Mouse (Mus musculus) limb, embryonic 15.5 days (tissue): Measurements from ENCODE around the gene Tbx21. TPM values are rescaled to one million over a fixed set of nuclear protein-coding genes. Genes with fewer than 3 reads are reported as not detected.

Experiments used
- ATAC-seq: fragments of 200-750 bp; cut with Nextera tagmentation; 2 replicates; pipeline ENCODE4 v1.8.0; 2017; ENCODE audit warnings: low read depth, moderate TSS enrichment; ENCODE audit not compliant: insufficient number of reproducible peaks, low FRiP score, low TSS enrichment
- H3K27ac ChIP-seq: fragments of 300-500 bp; sonication (generic); 2 replicates; pipeline ENCODE4 v1.5.1; 2015; ENCODE audit warnings: moderate library complexity, mild to moderate bottlenecking, inconsistent platforms
- H3K27me3 ChIP-seq: fragments of 300-500 bp; sonication (generic); 2 replicates; pipeline ENCODE4 v1.6.1; 2015; ENCODE audit warnings: inconsistent platforms
- H3K36me3 ChIP-seq: fragments of 300-500 bp; sonication (generic); 2 replicates; pipeline ENCODE4 v1.6.1; 2015; ENCODE audit warnings: inconsistent platforms
- H3K4me1 ChIP-seq: fragments of 300-500 bp; sonication (generic); 2 replicates; pipeline ENCODE4 v1.6.1; 2015; ENCODE audit warnings: inconsistent platforms
- H3K4me2 ChIP-seq: fragments of 300-500 bp; sonication (generic); 2 replicates; pipeline ENCODE4 v1.6.1; 2015; ENCODE audit warnings: mild to moderate bottlenecking, inconsistent platforms
- H3K4me3 ChIP-seq: fragments of 300-500 bp; sonication (generic); 2 replicates; pipeline ENCODE4 v1.5.1; 2015; ENCODE audit warnings: mild to moderate bottlenecking, inconsistent platforms
- H3K9ac ChIP-seq: fragments of 300-500 bp; sonication (generic); 2 replicates; pipeline ENCODE4 v1.6.1; 2015; ENCODE audit warnings: inconsistent platforms
- H3K9me3 ChIP-seq: fragments of 300-500 bp; sonication (generic); 2 replicates; pipeline ENCODE4 v1.6.1; 2016; ENCODE audit warnings: inconsistent platforms
- WGBS: fragments of 180-500 bp; shearing (Covaris S2); methylation state at CpG from one replicate; pipeline ENCODE4 v1.1.7; 2015; 5-methylcytosine and 5-hydroxymethylcytosine counted together
- polyA plus RNA-seq: library from polyadenylated mRNA; unstranded; fragments of >200 nt; fragmentation: Nextera tagmentation; extraction: Ambion mirVana; gene quantifications from 2 replicates; pipeline ENCODE4 v1.2.1, GENCODE M21; 2015

The Tbx21 gene
- 0.14 TPM in 1 of 2 replicates, not detected in the other for polyA plus RNA-seq

DNA sequence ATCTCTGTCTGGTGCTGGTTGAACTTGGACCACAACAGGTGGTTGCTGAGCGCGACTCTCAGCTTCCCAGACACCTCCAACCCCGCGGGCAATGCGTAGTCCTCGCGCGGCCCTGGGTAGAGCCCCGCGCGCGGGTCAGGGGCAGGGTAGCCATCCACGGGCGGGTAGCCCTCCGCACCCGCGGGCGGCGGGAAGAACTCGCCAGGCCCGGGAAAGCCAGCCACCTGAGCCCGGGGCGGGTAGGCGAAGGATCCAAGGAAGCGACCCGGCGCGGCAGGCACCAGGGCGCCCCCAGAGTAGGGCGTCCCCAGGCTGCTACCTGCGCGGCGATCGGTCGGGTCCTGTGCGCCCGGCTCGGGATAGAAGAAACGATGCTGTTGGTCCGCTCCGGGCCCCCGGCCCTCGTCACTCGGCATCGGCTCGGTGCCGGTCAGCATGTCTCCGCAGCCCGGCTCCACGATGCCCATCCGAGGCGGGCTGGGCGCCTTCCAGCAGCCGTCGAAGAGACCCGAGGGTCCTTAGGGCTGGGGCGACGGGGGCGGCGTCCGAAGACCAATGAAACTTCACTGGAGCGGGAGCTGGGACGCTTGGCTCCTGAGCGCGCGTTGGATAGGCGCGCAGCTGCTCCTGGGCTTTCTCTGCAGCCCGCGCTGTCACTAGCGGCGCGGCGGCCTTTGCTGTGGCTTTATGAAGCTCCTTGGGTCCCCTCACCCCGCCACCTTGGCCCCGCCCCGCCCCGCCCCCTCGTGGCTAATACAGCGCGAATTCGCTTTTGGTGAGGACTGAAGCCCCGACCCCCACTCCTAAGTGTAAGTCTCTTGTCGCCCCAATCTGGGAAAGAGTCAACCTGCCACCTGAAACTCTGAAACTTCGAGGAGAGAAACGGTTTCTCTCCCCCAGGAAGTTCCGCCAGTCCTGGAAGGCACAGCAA lies at the start of gene Tbx21:
Gene Tbx21, minus strand, starts transcription at position 661 of the 931 bp plus-strand sequence.
- peak within 1 kb of the TSS; percentile 11; the same call in 1 of the 2 replicates for H3K9ac ChIP-seq
- H3K4me2 ChIP-seq = peak within 1 kb of the TSS; percentile 81
- ATAC-seq = no peak
- H3K27me3 ChIP-seq = peaks cover 80% of the 10 kb centered on the region
- no peak within 1 kb of the TSS for H3K27ac ChIP-seq
- peaks cover 19% of the 10 kb centered on the region for H3K4me1 ChIP-seq
- H3K4me3 ChIP-seq = peak within 1 kb of the TSS; percentile 42
- no peaks in the 10 kb centered on the region for H3K9me3 ChIP-seq
- under 1% methylated on average over 83 of the region's 87 CpGs for WGBS
- no peaks in the 10 kb centered on the region for H3K36me3 ChIP-seq

- no peak overlapping the region for H3K4me2 ChIP-seq
- 75% methylated on average over 6 of the region's 6 CpGs for WGBS
- no peak for ATAC-seq
- H3K27me3 ChIP-seq = no peaks in the 10 kb centered on the region
- H3K4me1 ChIP-seq = no peaks in the 10 kb centered on the region
- no peaks in the 10 kb centered on the region for H3K9me3 ChIP-seq
- no peak overlapping the region for H3K9ac ChIP-seq
- H3K4me3 ChIP-seq = no peak overlapping the region
- peaks cover 87% of the 10 kb centered on the region for H3K36me3 ChIP-seq
- no peak overlapping the region for H3K27ac ChIP-seq
These were observed 45.2 kb upstream of the Tbx21 start for GRCm38 (mm10) chr11:97160341-97160740.

- no peaks in the 10 kb centered on the region for H3K9me3 ChIP-seq
- no peak overlapping the region for H3K9ac ChIP-seq
- H3K36me3 ChIP-seq = peaks cover 56% of the 10 kb centered on the region
- H3K27ac ChIP-seq = no peak overlapping the region
- ATAC-seq = no peak
- H3K4me1 ChIP-seq = peaks cover 15% of the 10 kb centered on the region
- no peak overlapping the region for H3K4me3 ChIP-seq
- no peaks in the 10 kb centered on the region for H3K27me3 ChIP-seq
- no peak overlapping the region for H3K4me2 ChIP-seq
- WGBS = 72% methylated on average over 7 of the region's 7 CpGs
These were observed 41.9 kb upstream of the Tbx21 start for GRCm38 (mm10) chr11:97156999-97157398.

DNA sequence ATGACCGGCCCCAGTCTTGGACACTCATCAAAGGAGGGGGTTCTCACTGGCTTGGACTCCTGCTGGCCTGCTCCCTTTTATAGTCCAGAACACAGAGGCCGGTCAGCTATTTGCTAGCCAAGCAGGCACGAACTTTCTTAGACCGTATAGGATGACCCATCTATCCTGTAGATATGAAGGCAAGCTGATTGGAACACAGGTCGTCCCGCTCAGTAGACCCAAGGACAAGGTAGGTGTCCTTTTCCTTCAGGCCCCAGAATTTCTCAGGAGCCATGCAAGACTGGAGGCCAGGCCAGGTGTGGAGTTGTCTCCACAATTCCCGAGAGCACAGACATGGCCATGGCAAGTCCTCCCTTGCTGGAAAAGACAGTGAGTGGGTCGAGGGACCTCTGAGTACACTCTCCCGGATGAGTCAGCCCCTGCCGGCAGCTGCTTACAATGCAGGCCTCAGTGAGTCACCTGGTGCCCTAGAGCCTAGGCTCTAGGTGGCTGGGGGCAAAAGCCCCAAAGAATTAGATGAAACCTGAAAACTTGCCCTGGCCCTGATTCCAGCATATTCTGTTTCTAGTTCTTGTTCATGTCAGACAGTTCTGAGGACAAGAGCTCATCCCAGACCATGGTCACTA lies 37.6 kb upstream of the Tbx21 start:
- H3K27me3 ChIP-seq = no peaks in the 10 kb centered on the region
- WGBS = 25% methylated on average over 10 of the region's 10 CpGs
- no peak for ATAC-seq
- H3K9me3 ChIP-seq = no peaks in the 10 kb centered on the region
- H3K4me2 ChIP-seq = no peak overlapping the region; the same call in 1 of the 2 replicates
- no peak overlapping the region for H3K9ac ChIP-seq
- H3K36me3 ChIP-seq = peaks cover 23% of the 10 kb centered on the region
- no peak overlapping the region for H3K27ac ChIP-seq
- H3K4me1 ChIP-seq = peaks cover 44% of the 10 kb centered on the region
- H3K4me3 ChIP-seq = no peak overlapping the region

GRCm38 (mm10) chr11:97152023-97152426 lies 36.9 kb upstream of the Tbx21 start:
- H3K9ac ChIP-seq = no peak overlapping the region
- peak overlapping the region; percentile 85 for H3K4me2 ChIP-seq
- H3K27ac ChIP-seq = peak overlapping the region; percentile 93
- WGBS = 1% methylated on average over 11 of the region's 11 CpGs
- H3K36me3 ChIP-seq = peaks cover 23% of the 10 kb centered on the region
- H3K27me3 ChIP-seq = no peaks in the 10 kb centered on the region
- H3K4me1 ChIP-seq = peaks cover 48% of the 10 kb centered on the region
- ATAC-seq = no peak
- no peaks in the 10 kb centered on the region for H3K9me3 ChIP-seq
- peak overlapping the region; percentile 82 for H3K4me3 ChIP-seq

- Histone ChIP-seq H3K4me3 (peak within 1 kb of the TSS; percentile 82), H3K27ac (peak within 1 kb of the TSS; percentile 93), H3K4me1 (peaks cover 52% of the 10 kb centered on the region), H3K36me3 (peaks cover 25% of the 10 kb centered on the region), H3K27me3 (no peaks in the 10 kb centered on the region), H3K9ac (peak within 1 kb of the TSS; percentile 68), H3K9me3 (no peaks in the 10 kb centered on the region), H3K4me2 (peak within 1 kb of the TSS; percentile 85)
- WGBS = 0% methylated on average over 19 of the region's 64 CpGs
- ATAC-seq = no peak
These were observed 36.2 kb upstream of the Tbx21 start, which contains the start of gene Tbkbp1 for GRCm38 (mm10) chr11:97151343-97151801. Gene Tbkbp1 (minus strand): TSS chr11:97151495.

GRCm38 (mm10) chr11:97150411-97151330 lies 35.5 kb upstream of the Tbx21 start:
- Histone ChIP-seq H3K4me1 (peaks cover 56% of the 10 kb centered on the region), H3K9ac (peak overlapping the region; percentile 68), H3K4me3 (peak overlapping the region; percentile 82), H3K27me3 (no peaks in the 10 kb centered on the region), H3K36me3 (peaks cover 28% of the 10 kb centered on the region), H3K9me3 (no peaks in the 10 kb centered on the region), H3K4me2 (peak overlapping the region; percentile 85), H3K27ac (peak overlapping the region; percentile 93)
- peak; percentile 71 for ATAC-seq
- under 1% methylated on average over 78 of the region's 102 CpGs for WGBS

GRCm38 (mm10) chr11:97149995-97150410 lies 34.9 kb upstream of the Tbx21 start:
- peaks cover 34% of the 10 kb centered on the region for H3K36me3 ChIP-seq
- H3K27me3 ChIP-seq = no peaks in the 10 kb centered on the region
- H3K9me3 ChIP-seq = no peaks in the 10 kb centered on the region
- 1% methylated on average over 14 of the region's 14 CpGs for WGBS
- peaks cover 61% of the 10 kb centered on the region for H3K4me1 ChIP-seq
- H3K4me3 ChIP-seq = peak overlapping the region; percentile 82
- H3K27ac ChIP-seq = peak overlapping the region; percentile 93
- peak; percentile 1; the same call in 1 of the 2 replicates for ATAC-seq
- H3K9ac ChIP-seq = peak overlapping the region; percentile 68
- peak overlapping the region; percentile 85 for H3K4me2 ChIP-seq

DNA sequence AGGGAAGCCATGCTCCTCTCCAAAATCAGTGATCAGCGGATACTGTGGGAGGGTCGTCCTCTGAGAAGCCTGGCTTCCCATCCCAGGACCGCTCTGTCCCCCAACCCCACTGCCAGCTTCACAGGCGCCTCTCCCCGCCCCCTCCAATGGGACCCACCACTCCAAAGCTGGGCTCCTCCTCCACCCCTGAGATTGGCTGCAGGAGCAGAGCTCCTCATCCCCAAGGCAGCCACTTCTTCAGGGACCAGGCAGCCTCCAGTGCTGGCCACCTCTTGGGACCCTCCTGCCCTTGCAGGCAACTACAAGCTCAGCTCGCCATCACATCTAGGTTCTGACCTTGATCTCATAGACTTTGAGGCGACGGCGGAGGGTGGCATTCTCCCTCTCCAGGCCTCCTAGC lies 33.9 kb upstream of the Tbx21 start:
- Histone ChIP-seq H3K27me3 (no peaks in the 10 kb centered on the region), H3K4me2 (peak overlapping the region; percentile 85), H3K4me3 (peak overlapping the region; percentile 82), H3K9ac (no peak overlapping the region), H3K9me3 (no peaks in the 10 kb centered on the region), H3K36me3 (peaks cover 39% of the 10 kb centered on the region), H3K27ac (no peak overlapping the region), H3K4me1 (peaks cover 59% of the 10 kb centered on the region)
- no peak for ATAC-seq
- WGBS = 45% methylated on average over 9 of the region's 9 CpGs

- 37% methylated on average over 12 of the region's 12 CpGs for WGBS
- no peaks in the 10 kb centered on the region for H3K27me3 ChIP-seq
- peaks cover 43% of the 10 kb centered on the region for H3K36me3 ChIP-seq
- no peak overlapping the region for H3K27ac ChIP-seq
- H3K4me1 ChIP-seq = peaks cover 58% of the 10 kb centered on the region
- no peak for ATAC-seq
- peak overlapping the region; percentile 85; the same call in 1 of the 2 replicates for H3K4me2 ChIP-seq
- H3K9ac ChIP-seq = no peak overlapping the region
- H3K9me3 ChIP-seq = no peaks in the 10 kb centered on the region
- peak overlapping the region; percentile 4; the same call in 1 of the 2 replicates for H3K4me3 ChIP-seq
These were observed 33.5 kb upstream of the Tbx21 start for GRCm38 (mm10) chr11:97148591-97148990.

DNA sequence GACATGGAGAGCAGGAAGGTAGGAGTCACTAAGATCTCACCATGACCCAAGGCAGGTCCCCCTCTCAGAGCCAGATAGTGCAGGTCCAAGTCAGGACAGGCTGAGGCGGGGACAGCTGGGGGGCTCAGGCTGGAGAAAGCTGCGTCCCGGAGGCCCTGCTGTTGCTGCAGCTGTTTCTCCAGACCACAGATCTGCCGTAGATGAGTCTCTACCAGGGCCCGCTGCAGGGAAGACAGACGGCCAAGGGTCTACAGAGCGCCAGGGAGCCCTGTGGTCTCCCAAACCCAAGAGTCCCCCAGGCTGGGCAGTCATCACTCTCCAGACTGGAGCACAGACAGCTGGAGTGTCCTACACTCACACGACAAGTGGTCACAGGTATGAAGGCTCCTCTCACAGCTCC lies 32.2 kb upstream of the Tbx21 start:
- peaks cover 52% of the 10 kb centered on the region for H3K4me1 ChIP-seq
- H3K9me3 ChIP-seq = no peaks in the 10 kb centered on the region
- H3K4me3 ChIP-seq = no peak overlapping the region
- no peak overlapping the region for H3K4me2 ChIP-seq
- no peak for ATAC-seq
- no peak overlapping the region for H3K9ac ChIP-seq
- peaks cover 50% of the 10 kb centered on the region for H3K36me3 ChIP-seq
- 77% methylated on average over 8 of the region's 8 CpGs for WGBS
- no peak overlapping the region for H3K27ac ChIP-seq
- H3K27me3 ChIP-seq = no peaks in the 10 kb centered on the region
